Mouse (Mus musculus) CH12.LX (cell line): ENCODE results near the gene Zfp664. TPM values are rescaled to one million over a fixed set of nuclear protein-coding genes. Genes with fewer than 3 reads are reported as not detected.

Experiments
- DNase-seq: peaks from one replicate; pipeline ENCODE4 v3.0.0-alpha.2; 2013; ENCODE audit errors: extremely low read depth
- H3K27ac ChIP-seq: 2 replicates; pipeline ENCODE4 v1.5.1; 2012; ENCODE audit warnings: low read depth, mild to moderate bottlenecking, control low read depth, moderate library complexity; ENCODE audit not compliant: insufficient read depth
- H3K27me3 ChIP-seq: replicated peaks from 2 replicates; pipeline ENCODE3; 2012; ENCODE audit warnings: inconsistent platforms
- H3K36me3 ChIP-seq, 2 experiments: replicated peaks in 1 of 2; 2 replicates each; pipeline versions ENCODE3 to v1.6.1; 2012; ENCODE audit warnings: inconsistent platforms in 1 of 2, low read length in 1 of 2, mild to moderate bottlenecking in 1 of 2, mixed read lengths in 1 of 2, moderate library complexity in 1 of 2; ENCODE audit not compliant: control insufficient read depth in 1 of 2, insufficient read depth in 1 of 2
- H3K4me1 ChIP-seq, 2 experiments: 2 replicates each; pipeline ENCODE4 v1.6.1; 2012; ENCODE audit warnings: inconsistent platforms in 1 of 2, moderate library complexity in 1 of 2; ENCODE audit not compliant: insufficient read depth in 2 of 2, control insufficient read depth in 1 of 2
- H3K4me2 ChIP-seq: 2 replicates; pipeline ENCODE4 v1.6.1; 2012; ENCODE audit warnings: low read depth, mild to moderate bottlenecking, control low read depth; ENCODE audit not compliant: poor library complexity, insufficient read depth, severe bottlenecking
- H3K4me3 ChIP-seq, 3 experiments: fragments of 150-350 bp in 1 of 3; sonication (generic) in 1 of 3; replicated peaks in 1 of 3; 2 replicates each; pipeline versions ENCODE3 to v1.5.1; 2011 to 2012; ENCODE audit warnings: low read depth in 2 of 3, low read length in 2 of 3, mild to moderate bottlenecking in 2 of 3, moderate library complexity in 2 of 3, control low read depth in 1 of 3, improper control_type of control experiment in 1 of 3, inconsistent platforms in 1 of 3, mixed read lengths in 1 of 3; ENCODE audit not compliant: poor library complexity in 1 of 3
- H3K79me2 ChIP-seq: replicated peaks from 2 replicates; pipeline ENCODE4 v1.6.1; 2012; ENCODE audit warnings: mild to moderate bottlenecking, moderate library complexity; ENCODE audit not compliant: control insufficient read depth, poor library complexity, insufficient read depth, severe bottlenecking; ENCODE audit errors: extremely low read depth
- H3K9ac ChIP-seq: 2 replicates; pipeline ENCODE4 v1.6.1; 2012; ENCODE audit warnings: low read depth, mild to moderate bottlenecking, control low read depth, moderate library complexity; ENCODE audit not compliant: insufficient read depth
- H3K9me3 ChIP-seq: replicated peaks from 2 replicates; pipeline ENCODE3; 2012; ENCODE audit warnings: low read length, inconsistent platforms, mixed read lengths
- CHD1 ChIP-seq: IDR thresholded peaks from 2 replicates; pipeline ENCODE4 v1.6.1; 2012; ENCODE audit warnings: low read depth, low read length, improper control_type of control experiment, inconsistent platforms
- ELF1 ChIP-seq: IDR thresholded peaks from 2 replicates; pipeline ENCODE4 v1.6.1; 2014; ENCODE audit warnings: low read depth, mild to moderate bottlenecking, inconsistent platforms, low read length, improper control_type of control experiment
- GABPA ChIP-seq: IDR thresholded peaks from 2 replicates; pipeline ENCODE4 v1.6.1; 2012; ENCODE audit warnings: low read depth, low read length, improper control_type of control experiment, inconsistent platforms; ENCODE audit not compliant: insufficient replicate concordance
- HCFC1 ChIP-seq: IDR thresholded peaks from 2 replicates; pipeline ENCODE4 v1.6.1; 2012; ENCODE audit warnings: low read depth, mild to moderate bottlenecking, inconsistent platforms, low read length, improper control_type of control experiment
- MAZ ChIP-seq: IDR thresholded peaks from 2 replicates; pipeline ENCODE4 v1.6.1; 2012; ENCODE audit warnings: low read depth, mild to moderate bottlenecking, inconsistent platforms, low read length, improper control_type of control experiment, moderate library complexity
- MYC ChIP-seq: IDR thresholded peaks from 2 replicates; pipeline ENCODE4 v1.6.1; 2011; ENCODE audit warnings: low read depth, mild to moderate bottlenecking, improper control_type of control experiment, low read length
- NRF1 ChIP-seq: IDR thresholded peaks from 2 replicates; pipeline ENCODE4 v1.6.1; 2014; ENCODE audit warnings: low read depth, mild to moderate bottlenecking, inconsistent platforms, low read length, improper control_type of control experiment, moderate library complexity
- PAX5 ChIP-seq: IDR thresholded peaks from 2 replicates; pipeline ENCODE4 v1.6.1; 2012; ENCODE audit warnings: low read length, inconsistent platforms, mixed read lengths
- RCOR1 ChIP-seq: conservative IDR thresholded peaks from 2 replicates; pipeline ENCODE4 v1.6.1; 2012; ENCODE audit warnings: low read depth, mild to moderate bottlenecking, inconsistent platforms, low read length, improper control_type of control experiment
- SIN3A ChIP-seq: IDR thresholded peaks from 2 replicates; pipeline ENCODE4 v1.6.1; 2012; ENCODE audit warnings: low read length, improper control_type of control experiment, inconsistent platforms
- ZKSCAN1 ChIP-seq: IDR thresholded peaks from 2 replicates; pipeline ENCODE4 v1.6.1; 2012; ENCODE audit warnings: low read depth, inconsistent platforms, low read length, improper control_type of control experiment, borderline replicate concordance
- ZMIZ1 ChIP-seq: IDR thresholded peaks from 2 replicates; pipeline ENCODE4 v1.6.1; 2012; ENCODE audit warnings: low read depth, mild to moderate bottlenecking, inconsistent platforms, low read length, improper control_type of control experiment
- dilution Hi-C: fragments of 300-500 bp; cut with MboI; formaldehyde crosslinking; loops from 2 replicates; pipeline ENCODE4 v1.14.3; 2020; ENCODE audit warnings: low sequenced_read_pairs; ENCODE audit not compliant: extremely low pct_unique_long_range_greater_than_20kb, extremely low pct_ligation_motif_present
- in situ Hi-C: fragments of 300-500 bp; cut with MboI; formaldehyde crosslinking; loops from 3 replicates; pipeline ENCODE4 v1.14.3; 2019; ENCODE audit warnings: low sequenced_read_pairs, low pct_ligation_motif_present, low pct_unique_long_range_greater_than_20kb, mixed read lengths
- polyA plus RNA-seq: library from polyadenylated mRNA; unstranded; fragments of >175 nt; gene quantifications from 2 replicates; pipeline ENCODE4 v1.2.1, GENCODE M21; 2012; ENCODE audit warnings: low read depth; ENCODE audit not compliant: insufficient read length
- total RNA-seq, 2 experiments: library from RNA; depleted of rRNA; stranded (reverse); fragments of 300-350 nt in 1 of 2; fragments of >200 nt in 1 of 2; gene quantifications; 2 replicates each; pipeline ENCODE4 v1.2.3; 2012 to 2014

Gene Zfp664
- total and polyA plus RNA-seq, 3 experiments: 7.4 to 14.3 (median 12.3) TPM

DNA sequence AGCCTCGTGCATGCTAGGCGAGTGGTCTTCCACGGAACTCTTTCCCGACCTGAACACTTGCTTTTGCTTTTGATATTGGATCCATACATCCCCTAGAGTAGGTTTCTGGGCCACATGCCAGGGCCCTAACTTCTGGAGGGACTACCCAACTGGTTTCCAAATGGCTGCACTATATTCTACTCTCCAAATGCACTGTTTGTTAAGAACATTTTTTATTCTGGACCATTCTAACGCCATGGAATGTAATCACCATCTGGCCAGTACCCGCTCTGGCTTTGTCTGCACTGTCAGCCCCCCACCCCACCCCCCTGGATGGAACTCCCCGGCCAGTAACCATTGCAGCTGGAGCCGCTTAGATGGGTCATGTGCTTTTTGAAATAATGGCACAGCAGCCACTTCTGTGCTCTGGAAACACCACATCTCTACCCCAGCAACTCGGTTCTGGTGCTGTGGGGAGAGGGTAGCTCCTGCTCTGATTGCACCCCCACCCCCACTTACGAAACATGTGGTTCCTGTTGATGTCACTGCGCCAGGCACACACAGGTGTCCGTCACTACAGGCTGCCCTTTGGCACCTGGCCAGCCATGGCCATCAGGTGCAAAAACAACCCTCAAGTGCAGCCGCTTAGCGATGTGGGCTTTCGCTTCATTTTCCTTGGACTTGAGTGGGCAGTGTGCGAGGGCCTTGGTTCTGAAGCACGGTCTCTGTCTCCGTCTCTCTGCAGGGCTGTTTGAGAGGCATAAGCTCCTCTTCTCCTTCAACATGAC is 40.2 kb upstream of the Zfp664 start:
- H3K9me3 ChIP-seq: no peaks in the 10 kb centered on the region
- DNase-seq: no peak
- no peak overlapping the region for H3K9ac ChIP-seq
- H3K79me2 ChIP-seq: no peaks in the 10 kb centered on the region
- H3K27me3 ChIP-seq: peaks cover 39% of the 10 kb centered on the region
- no peaks in the 10 kb centered on the region for H3K36me3 ChIP-seq
- no peak overlapping the region for H3K27ac ChIP-seq
- TF ChIP-seq PAX5 (no peak), MAZ (no peak), CHD1 (no peak)
- H3K4me1 ChIP-seq: no peaks in the 10 kb centered on the region
- no peak overlapping the region for H3K4me2 ChIP-seq
- H3K4me3 ChIP-seq: no peak overlapping the region
- dilution Hi-C loops (no loop called here), in situ Hi-C loops (no loop called here)

DNA sequence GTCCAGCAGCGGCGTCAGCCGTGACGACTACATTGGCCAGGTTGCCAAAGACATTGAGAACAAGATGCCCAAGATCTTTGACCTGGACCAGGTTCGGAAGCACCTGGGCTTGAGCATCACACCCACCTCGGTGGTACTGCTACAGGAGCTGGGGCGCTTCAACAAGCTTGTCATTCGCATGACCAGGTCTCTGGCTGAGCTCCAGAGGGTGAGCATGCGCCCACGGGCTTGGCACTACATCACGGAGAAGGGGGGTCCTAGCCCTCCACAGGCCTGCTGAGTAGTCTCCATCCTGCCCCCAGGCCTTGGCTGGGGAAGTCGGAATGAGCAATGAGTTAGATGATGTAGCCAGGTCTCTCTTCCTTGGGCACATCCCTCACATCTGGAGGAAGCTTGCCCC is 32.2 kb upstream of the Zfp664 start:
- no peak overlapping the region for H3K4me3 ChIP-seq
- H3K27ac ChIP-seq: no peak overlapping the region
- no peaks in the 10 kb centered on the region for H3K4me1 ChIP-seq
- dilution Hi-C loops: no loop called here
- peaks cover 0 to 2% of the 10 kb centered on the region in 2 experiments for H3K36me3 ChIP-seq
- DNase-seq: no peak
- in situ Hi-C loops: no loop called here
- no peak overlapping the region for H3K9ac ChIP-seq
- H3K79me2 ChIP-seq: no peaks in the 10 kb centered on the region
- H3K4me2 ChIP-seq: no peak overlapping the region
- H3K27me3 ChIP-seq: peaks cover 10% of the 10 kb centered on the region
- H3K9me3 ChIP-seq: no peaks in the 10 kb centered on the region
- TF ChIP-seq ZMIZ1 (no peak), NRF1 (no peak)
- TF ChIP-seq, all 38 proteins: peak for 0

DNA sequence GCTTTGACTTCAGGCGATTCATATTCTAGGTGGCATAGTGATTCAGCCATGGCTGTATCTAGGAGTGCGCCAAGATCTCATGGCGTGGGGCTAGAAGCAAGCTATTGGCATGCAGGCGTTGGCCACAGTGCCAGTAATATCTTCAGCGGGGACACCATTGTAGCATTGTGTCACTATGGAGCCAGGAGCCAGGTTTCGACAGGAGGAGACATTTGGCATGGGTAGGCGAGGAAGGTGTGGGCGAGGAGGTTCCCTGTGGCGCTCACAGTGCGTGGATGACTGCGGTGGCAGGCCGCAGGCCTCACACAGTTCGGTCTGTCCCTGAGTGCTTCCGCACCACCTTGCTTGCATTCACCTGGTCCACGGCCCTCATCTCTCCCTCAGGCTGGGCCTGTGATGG is 27.3 kb upstream of the Zfp664 start:
- Histone ChIP-seq H3K4me2 (no peak overlapping the region), H3K27me3 (no peaks in the 10 kb centered on the region), H3K27ac (no peak overlapping the region), H3K4me1 (no peaks in the 10 kb centered on the region), H3K9ac (no peak overlapping the region), H3K79me2 (no peaks in the 10 kb centered on the region)
- DNase-seq: no peak
- dilution Hi-C loops: no loop called here
- TF ChIP-seq SIN3A (no peak), HCFC1 (no peak), CHD1 (no peak), ELF1 (no peak), MYC (no peak), GABPA (no peak), ZKSCAN1 (no peak), RCOR1 (no peak)
- TF ChIP-seq, all 38 proteins: peak for 0
- H3K36me3 ChIP-seq: peaks cover 0 to 6% of the 10 kb centered on the region in 2 experiments
- H3K9me3 ChIP-seq: no peaks in the 10 kb centered on the region
- in situ Hi-C loops: no loop called here
- no peak overlapping the region for H3K4me3 ChIP-seq
